Mouse (Mus musculus) liver, adult 10 weeks (tissue): ENCODE results near the gene Ripor1. TPM values are rescaled to one million over a fixed set of nuclear protein-coding genes. Genes with fewer than 3 reads are reported as not detected.

ENCODE experiments used
- polyA plus RNA-seq: library from polyadenylated mRNA; stranded (reverse); fragments of 350-450 nt; fragmentation: Illumina TruSeq; extraction: RNeasy Lipid Tissue Mini Kit (QIAGEN cat#74804); gene quantifications from one replicate; pipeline ENCODE4 v1.2.3, GENCODE M21; 2014; ENCODE audit warnings: low read depth, low replicate concordance

Gene Ripor1
- 0.77 TPM for polyA plus RNA-seq

GRCm38 (mm10) chr8:105604804-105605381 lies at the start of gene Ripor1:
TSS of gene Ripor1 (plus strand) at chr8:105605255.

GRCm38 (mm10) chr8:105565952-105566702 lies 38.9 kb upstream of the Ripor1 start, which contains the start of gene Atp6v0d1:
TSS of gene Atp6v0d1 (minus strand) at chr8:105566047.

GRCm38 (mm10) chr8:105636018-105636962 lies 31.2 kb downstream of the Ripor1 start, which contains the start of gene Ctcf:
TSS of gene Ctcf (plus strand) at chr8:105636568.

GRCm38 (mm10) chr8:105636963-105637510 lies 32.0 kb downstream of the Ripor1 start, which contains the start of gene Agrp:
TSS of gene Agrp (minus strand) at chr8:105637393.

Other genes starting within 250 kb of the Ripor1 start
- not detected for gene Plekhg4, start 232.0 kb upstream of the Ripor1 start, polyA plus RNA-seq
- not detected for gene Kctd19, start 191.8 kb upstream of the Ripor1 start, polyA plus RNA-seq
- gene Lrrc36, start 191.7 kb upstream of the Ripor1 start, polyA plus RNA-seq, result not detected
- gene Tppp3, start 133.7 kb upstream of the Ripor1 start, polyA plus RNA-seq, result not detected
- gene Zdhhc1, start 108.4 kb upstream of the Ripor1 start, polyA plus RNA-seq, result 0.29 TPM
- gene Hsd11b2, start 86.5 kb upstream of the Ripor1 start, polyA plus RNA-seq, result not detected
- 22.2 TPM for gene Atp6v0d1, start 39.2 kb upstream of the Ripor1 start, polyA plus RNA-seq
- gene Ctcf, start 31.3 kb downstream of the Ripor1 start, polyA plus RNA-seq, result 30.2 TPM
- not detected for gene Agrp, start 32.1 kb downstream of the Ripor1 start, polyA plus RNA-seq
- not detected for gene Carmil2, start 81.0 kb downstream of the Ripor1 start, polyA plus RNA-seq
- gene Acd, start 95.8 kb downstream of the Ripor1 start, polyA plus RNA-seq, result 1.8 TPM
- gene Pard6a, start 95.9 kb downstream of the Ripor1 start, polyA plus RNA-seq, result not detected
- gene 4933405L10Rik, start 102.4 kb downstream of the Ripor1 start, polyA plus RNA-seq, result not detected
- not detected for gene Enkd1, start 103.0 kb downstream of the Ripor1 start, polyA plus RNA-seq
- gene Gfod2, start 153.4 kb downstream of the Ripor1 start, polyA plus RNA-seq, result 0.69 TPM
- gene Ranbp10, start 222.1 kb downstream of the Ripor1 start, polyA plus RNA-seq, result 14.9 TPM
- not detected for gene Tsnaxip1, start 222.5 kb downstream of the Ripor1 start, polyA plus RNA-seq
- 0.37 TPM for gene Cenpt, start 248.0 kb downstream of the Ripor1 start, polyA plus RNA-seq
- 6.8 TPM for gene Thap11, start 249.9 kb downstream of the Ripor1 start, polyA plus RNA-seq